Mouse (Mus musculus) natural killer cell, adult 2 months (primary cell): ENCODE measurements at regions not wholly inside any gene's neighbourhood (a gene's known extent, or its start where the extent isn't known, plus 50 kb on each side); places are given as distances from the start of the nearest gene placed in this dataset.
"Not testable (repeated sequence)": the region's sequence is repeated elsewhere in the genome, so short reads cannot be mapped to it uniquely, and the experiment has no call there.

ENCODE experiments used
- DNase-seq, 2 experiments: peaks; one replicate each; pipeline ENCODE4 v3.0.0; 2022; ENCODE audit warnings: low spot score in 2 of 2

GRCm38 (mm10) chr5:133935451-133935850 is 164.1 kb upstream of the Castor2 start:
- no peak for DNase-seq

- DNase-seq: no peak
Observed at GRCm38 (mm10) chr5:133935006-133935405, 164.5 kb upstream of the Castor2 start.

- DNase-seq: no peak
Observed at GRCm38 (mm10) chr5:133930101-133930500, 169.4 kb upstream of the Castor2 start.

- DNase-seq: no peak
Observed at GRCm38 (mm10) chr5:133927054-133927453, 172.5 kb upstream of the Castor2 start.

GRCm38 (mm10) chr5:133925184-133925900 is 174.2 kb upstream of the Castor2 start:
- DNase-seq: no peak

GRCm38 (mm10) chr5:133922181-133922580 is 177.3 kb upstream of the Castor2 start:
- DNase-seq: no peak

- DNase-seq: no peak
Observed at GRCm38 (mm10) chr5:133915734-133916550, 183.6 kb upstream of the Castor2 start.

GRCm38 (mm10) chr5:133907442-133907841 is 192.1 kb upstream of the Castor2 start:
- DNase-seq: no peak

- no peak for DNase-seq
Observed at GRCm38 (mm10) chr5:133898025-133898598, 201.4 kb upstream of the Castor2 start.

GRCm38 (mm10) chr5:133890728-133891127 is 208.8 kb upstream of the Castor2 start:
- no peak for DNase-seq

GRCm38 (mm10) chr5:133889841-133890240 is 209.7 kb upstream of the Castor2 start:
- no peak for DNase-seq

- no peak for DNase-seq
Observed at GRCm38 (mm10) chr5:133885507-133885906, 214.0 kb upstream of the Castor2 start.

- DNase-seq: no peak
Observed at GRCm38 (mm10) chr5:133885016-133885415, 214.5 kb upstream of the Castor2 start.

GRCm38 (mm10) chr5:133884593-133884992 is 214.9 kb upstream of the Castor2 start:
- no peak for DNase-seq

- DNase-seq: no peak
Observed at GRCm38 (mm10) chr5:133844483-133844882, 255.0 kb upstream of the Castor2 start.

- DNase-seq: not testable (repeated sequence)
Observed at GRCm38 (mm10) chr5:133842059-133842706, 257.3 kb upstream of the Castor2 start.

GRCm38 (mm10) chr5:133838286-133838685 is 261.2 kb upstream of the Castor2 start:
- DNase-seq: no peak

GRCm38 (mm10) chr5:133833217-133833616 is 266.3 kb upstream of the Castor2 start:
- DNase-seq: no peak

- DNase-seq: no peak
Observed at GRCm38 (mm10) chr5:133828226-133828625, 271.3 kb upstream of the Castor2 start.

GRCm38 (mm10) chr5:133823871-133824270 is 275.6 kb upstream of the Castor2 start:
- no peak for DNase-seq

GRCm38 (mm10) chr5:133821273-133821672 is 278.2 kb upstream of the Castor2 start:
- DNase-seq: no peak

- DNase-seq: no peak
Observed at GRCm38 (mm10) chr5:133815462-133815861, 284.0 kb upstream of the Castor2 start.
